Mouse (Mus musculus) left cerebral cortex, postnatal 25 days (tissue): ENCODE results near the gene Cdipt. TPM values are rescaled to one million over a fixed set of nuclear protein-coding genes. Genes with fewer than 3 reads are reported as not detected.
A peak's percentile ranks its signal among the peaks of the same experiment; 100 is the strongest.

Experiments used
- DNase-seq, 2 experiments: peaks; one replicate each; pipeline ENCODE4 v3.0.0; 2022; ENCODE audit warnings: low spot score in 2 of 2, mixed read lengths in 1 of 2
- intact Hi-C: fragments of 180-260 bp; cut with DNase I; formaldehyde crosslinking; loops from one replicate; pipeline ENCODE4 v1.15.1; 2025
- total RNA-seq, 2 experiments: library from RNA; stranded (reverse); gene quantifications; 2 replicates each; pipeline ENCODE4 v1.2.3; 2021

The Cdipt gene
- total RNA-seq, 2 experiments from 2014 or later: 194 to 197 TPM

DNA sequence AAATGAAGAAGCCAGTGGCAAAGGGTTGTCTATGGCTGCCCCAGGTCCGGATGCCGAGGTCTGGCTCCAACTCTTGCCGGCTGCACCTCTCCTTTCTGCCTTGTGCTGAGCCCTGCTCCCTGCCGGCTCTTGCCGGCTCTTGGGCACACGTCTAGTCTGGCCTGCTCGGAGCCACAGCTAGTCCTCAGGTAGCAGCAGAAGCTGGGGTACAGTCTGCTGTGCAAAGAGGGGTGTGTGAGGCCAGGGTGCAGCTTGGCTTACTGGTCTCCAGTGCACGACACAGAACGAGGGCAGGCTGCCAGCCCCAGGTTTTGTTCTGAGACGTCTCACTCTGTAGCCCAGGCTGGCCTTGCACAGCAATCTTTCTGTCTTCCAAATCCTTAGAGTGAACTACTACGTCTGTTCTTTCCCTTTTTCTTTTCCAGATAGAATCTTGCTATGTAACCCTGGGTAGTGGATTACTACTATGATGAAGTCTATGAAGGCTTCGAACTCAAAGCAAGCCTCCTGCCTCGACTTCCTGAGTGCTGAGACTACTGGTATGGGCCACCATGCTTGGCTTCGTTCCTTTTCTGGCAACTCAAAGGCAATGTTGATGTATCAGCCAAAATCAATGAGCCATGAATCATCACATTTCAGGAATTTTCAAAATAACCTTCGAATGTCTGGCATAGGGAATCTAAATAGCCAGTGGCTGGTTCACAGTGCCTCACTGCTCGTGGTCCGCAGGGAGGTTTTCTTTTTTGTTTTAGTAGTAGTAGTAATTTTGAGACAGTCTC lies 33.8 kb downstream of the Cdipt start:
- intact Hi-C loops: no loop called here
- no peak for DNase-seq

DNA sequence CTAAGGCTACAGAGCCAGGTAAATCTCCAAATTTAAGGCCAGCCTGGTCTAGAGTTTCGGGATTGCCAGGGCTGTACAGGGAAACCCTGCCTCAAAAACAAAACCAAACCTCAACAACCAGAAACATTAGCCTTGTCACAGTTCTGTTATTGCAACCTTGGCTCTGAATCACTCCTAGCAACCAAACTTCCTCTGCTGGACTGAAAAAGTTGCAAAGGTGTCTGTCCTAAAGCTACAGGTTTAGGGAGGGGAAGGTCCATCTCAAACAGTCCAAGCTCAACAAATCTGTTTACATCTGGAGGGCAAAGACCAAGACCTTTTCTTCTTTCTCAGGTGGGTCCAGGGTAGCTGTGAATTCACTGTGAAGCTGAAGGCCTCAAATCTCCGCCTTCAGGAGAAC lies 35.3 kb downstream of the Cdipt start:
- intact Hi-C loops: no loop called here
- DNase-seq: no peak

DNA sequence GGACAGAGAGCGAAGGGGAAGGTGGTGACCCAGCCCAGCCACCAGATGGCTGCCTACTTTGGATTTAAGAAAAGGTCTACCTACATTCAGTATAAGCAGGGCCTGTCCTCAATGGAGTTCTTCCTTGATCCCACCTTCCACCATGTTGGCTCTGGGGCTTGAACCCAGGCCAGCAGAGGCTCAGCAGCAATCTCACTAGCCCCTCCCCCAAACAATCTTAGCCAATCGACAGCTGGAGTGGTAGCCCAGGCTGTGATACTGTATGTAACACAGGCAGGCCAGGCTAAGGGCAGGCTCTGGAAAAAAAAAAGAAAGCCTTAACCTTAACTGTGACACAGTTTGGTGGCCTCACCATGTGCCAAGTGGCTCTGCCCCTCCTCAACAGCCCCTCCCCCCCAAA lies 36.0 kb downstream of the Cdipt start:
- intact Hi-C loops: no loop called here
- no peak for DNase-seq

DNA sequence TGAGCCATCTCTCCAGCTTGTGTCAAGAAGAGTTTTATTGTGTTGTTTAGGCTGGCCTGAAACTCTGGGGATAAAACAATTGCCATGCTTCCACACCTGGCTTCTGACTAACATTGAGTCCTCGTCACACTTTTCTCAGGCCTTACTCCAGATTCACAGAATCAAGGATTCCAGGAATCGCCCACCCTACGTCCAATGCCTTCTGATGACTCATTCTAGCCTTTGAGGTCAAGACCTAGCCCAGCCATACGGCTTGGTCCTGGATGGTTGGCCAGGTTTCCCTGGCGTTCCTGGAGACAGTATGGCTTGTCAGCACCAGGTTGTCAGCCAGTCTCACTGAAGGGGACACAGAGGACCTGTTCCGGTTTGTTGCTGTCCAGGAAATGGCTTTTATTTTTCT lies 36.7 kb downstream of the Cdipt start:
- intact Hi-C loops: no loop called here
- no peak for DNase-seq

DNA sequence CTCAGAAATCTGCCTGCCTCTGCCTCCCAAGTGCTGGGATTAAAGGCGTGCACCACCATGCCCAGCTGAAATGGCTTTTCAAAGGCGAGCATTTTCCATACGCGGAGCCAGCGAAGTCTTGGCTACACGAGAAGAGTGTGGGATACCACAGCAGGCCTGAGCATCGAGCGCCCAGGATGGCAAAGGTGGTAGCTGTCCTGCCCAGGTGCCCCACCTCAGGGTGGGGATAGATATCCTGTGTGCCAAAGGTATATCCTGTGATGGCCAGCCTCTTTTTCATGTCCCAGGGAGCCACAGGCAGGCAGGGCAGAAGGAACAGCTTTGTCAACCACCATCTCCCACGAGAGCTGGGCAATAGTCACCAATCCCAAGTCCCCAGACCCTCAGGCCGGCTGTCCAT lies 37.1 kb downstream of the Cdipt start:
- DNase-seq: no peak
- intact Hi-C loops: no loop called here

DNA sequence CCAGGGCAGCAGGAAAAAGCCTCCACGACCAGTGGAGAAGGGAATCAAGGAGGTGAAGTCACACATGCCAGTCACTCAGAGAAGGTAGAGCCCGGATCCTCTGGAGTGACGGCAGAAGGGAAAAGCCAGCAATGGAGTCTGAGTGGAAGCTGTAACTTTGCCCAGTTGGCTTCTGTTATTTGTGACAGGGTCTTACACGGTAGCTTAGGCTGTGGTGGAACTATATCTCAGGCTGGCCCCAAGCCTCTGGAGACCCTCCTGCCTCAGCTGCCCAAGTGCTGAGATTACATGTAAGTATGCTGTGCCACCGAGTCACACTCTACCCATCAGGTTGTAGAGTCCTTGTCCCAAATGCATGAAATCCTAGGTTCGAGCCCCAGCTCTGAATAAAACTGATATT lies 37.7 kb downstream of the Cdipt start:
- DNase-seq: no peak
- intact Hi-C loops: no loop called here

DNA sequence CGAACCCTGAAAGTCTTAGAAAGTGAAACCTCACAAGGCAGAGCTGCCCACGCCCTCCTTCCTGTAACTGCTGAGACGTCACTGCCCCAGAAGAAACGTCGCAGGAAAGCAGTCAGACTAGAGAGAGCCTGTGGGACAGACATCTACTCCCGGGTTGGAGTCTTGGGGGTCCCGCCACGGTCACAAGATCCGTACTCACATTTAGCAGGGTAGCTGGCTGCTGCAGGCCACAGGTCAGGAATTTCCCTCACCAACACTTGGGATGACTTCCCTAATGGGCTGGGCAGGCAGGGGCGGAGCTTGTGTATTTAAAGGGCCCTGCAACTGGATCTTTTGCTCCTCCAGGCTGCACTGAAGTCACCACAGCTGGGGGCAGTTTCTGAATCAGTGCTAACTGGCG lies 38.6 kb downstream of the Cdipt start, which contains the start of gene Mvp:
Gene Mvp (minus strand): TSS at position 302 of the 400 bp plus-strand sequence.
- peak in 1 of 2 experiments; percentile 30 for DNase-seq
- intact Hi-C loops: loop anchor here (2.0 kb wide), 1 partner anchor 38 kb away; the partner anchor contains the start of gene Cdiptos

DNA sequence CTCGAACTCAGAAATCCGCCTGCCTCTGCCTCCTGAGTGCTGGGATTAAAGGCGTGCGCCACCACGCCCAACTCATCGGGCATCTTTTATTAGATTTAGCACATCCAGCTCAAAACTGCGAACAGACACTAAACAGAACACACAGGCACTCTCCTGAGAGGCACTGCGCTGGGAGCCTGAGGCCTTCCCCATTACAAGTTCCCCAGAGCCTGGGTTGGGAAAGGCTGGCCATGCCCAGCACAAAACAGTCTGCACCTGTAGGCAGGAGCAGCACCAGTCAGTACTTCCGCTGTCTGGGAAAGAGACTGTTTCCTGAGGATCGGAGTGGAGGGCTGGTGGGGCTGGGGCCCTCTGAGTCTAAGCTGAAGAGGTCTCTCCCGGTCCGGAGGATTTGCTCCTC lies 39.3 kb downstream of the Cdipt start:
- no peak for DNase-seq
- intact Hi-C loops: loop anchor here (2.0 kb wide), 1 partner anchor 38 kb away; the partner anchor contains the start of gene Cdiptos

DNA sequence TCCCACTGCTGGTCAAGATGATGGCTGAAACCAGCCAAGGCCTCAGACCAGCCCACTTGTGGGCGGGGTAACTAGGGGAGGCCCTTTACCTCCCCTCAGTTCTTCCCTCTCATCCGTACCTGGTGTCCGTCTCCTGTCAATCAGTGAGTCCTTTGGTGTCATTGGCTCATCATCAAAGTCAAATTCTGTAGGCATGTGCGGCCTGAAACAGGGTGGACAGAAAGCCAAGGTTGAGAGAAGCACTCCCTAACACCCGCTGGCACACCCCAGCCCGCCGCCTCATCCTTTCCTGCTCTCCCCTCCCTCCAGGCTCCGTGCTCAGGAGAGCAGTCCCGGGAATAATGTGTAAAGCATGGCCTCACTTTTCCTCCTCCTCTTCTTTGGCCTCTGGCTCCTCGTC lies 40.4 kb downstream of the Cdipt start:
- peak in 1 of 2 experiments; percentile 11 for DNase-seq
- intact Hi-C loops: loop anchor here (2.0 kb wide), 2 partner anchors 89 to 153 kb away; partner anchors contain the start of gene Ino80e

DNA sequence TGATC lies 40.6 kb downstream of the Cdipt start, which contains the start of gene Pagr1b:
Gene Pagr1b (minus strand): TSS at position 4 of the 5 bp plus-strand sequence.
- intact Hi-C loops: loop anchor here (2.0 kb wide), 2 partner anchors 89 to 153 kb away; partner anchors contain the start of gene Ino80e
- no peak for DNase-seq

DNA sequence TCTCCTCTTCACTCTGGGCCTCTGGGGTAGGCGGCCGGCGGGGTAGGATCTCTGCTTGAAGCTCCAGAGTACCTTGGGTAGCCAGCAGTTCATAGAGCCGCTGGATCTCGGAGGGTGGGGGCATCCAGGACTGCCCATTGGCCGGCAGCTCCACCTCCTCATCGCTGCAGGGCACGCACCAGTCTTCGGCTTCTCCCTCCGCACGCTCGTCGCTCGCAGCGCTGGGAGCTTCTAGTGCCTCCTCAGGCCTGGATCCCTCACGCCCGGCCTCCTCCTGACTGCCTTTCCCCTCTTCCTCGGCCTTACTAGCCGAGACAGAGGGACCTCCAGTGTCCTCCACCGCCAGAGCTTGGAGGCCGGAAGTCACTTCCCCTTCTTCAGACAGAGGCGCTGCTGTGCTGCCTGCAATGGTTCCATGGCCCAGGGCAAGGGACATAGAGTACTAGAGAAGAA lies 40.8 kb downstream of the Cdipt start:
- peak in 1 of 2 experiments; percentile 65 for DNase-seq
- intact Hi-C loops: loop anchor here (2.0 kb wide), 2 partner anchors 88 to 154 kb away; partner anchors contain the start of gene Ino80e

DNA sequence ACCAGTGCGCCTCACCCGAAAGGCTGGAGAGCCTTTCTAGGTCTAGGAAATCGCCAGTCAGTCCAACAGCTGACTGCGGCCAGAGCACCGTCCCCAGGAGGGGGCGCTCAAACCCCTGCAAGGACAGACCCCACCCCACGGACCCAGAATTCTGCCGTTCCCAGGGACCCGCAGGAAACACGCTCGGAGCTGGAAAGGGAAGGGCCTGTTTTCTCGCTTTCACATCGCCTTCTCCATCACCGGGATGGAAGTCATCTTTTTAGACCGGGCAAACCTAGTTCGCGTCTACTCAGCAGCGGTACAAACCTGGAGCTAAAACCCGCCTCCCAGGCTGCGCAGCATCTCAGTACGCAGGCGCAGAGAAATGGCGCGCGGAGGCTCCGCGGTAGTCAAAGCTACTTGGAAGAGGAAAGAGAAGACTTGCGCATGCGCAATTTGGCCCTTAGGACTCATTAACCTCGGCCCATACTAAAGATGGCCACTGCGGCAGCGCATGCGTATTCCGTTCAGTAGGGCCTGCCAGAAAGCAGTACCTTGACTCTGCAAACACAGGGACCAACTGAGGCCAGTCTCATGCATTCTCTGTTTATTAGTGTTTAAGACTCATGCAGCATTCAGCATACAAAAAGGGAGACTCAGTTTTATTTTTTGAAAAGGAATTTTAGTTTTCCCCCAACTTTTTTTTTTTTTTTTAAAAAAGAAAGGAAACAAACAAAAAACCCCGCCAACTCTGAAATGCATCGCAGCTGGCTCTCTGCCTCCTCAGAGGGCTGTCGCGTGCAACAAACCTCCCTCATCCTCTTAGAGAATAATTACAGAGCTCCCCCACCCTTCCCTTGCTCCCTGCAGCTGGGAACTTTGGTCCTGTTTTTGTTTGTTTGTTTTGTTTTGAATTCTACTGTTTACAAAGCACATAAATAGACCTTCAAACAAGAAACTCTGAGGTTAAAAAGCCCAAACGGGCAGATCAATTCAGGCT lies 41.5 kb downstream of the Cdipt start, which contains the start of gene Pagr1a:
Gene Pagr1a (minus strand): TSS at position 382 of the 979 bp plus-strand sequence.
- peak; percentile 98 for DNase-seq
- intact Hi-C loops: loop anchor here (2.0 kb wide), 2 partner anchors 88 to 154 kb away; partner anchors contain the start of gene Ino80e

DNA sequence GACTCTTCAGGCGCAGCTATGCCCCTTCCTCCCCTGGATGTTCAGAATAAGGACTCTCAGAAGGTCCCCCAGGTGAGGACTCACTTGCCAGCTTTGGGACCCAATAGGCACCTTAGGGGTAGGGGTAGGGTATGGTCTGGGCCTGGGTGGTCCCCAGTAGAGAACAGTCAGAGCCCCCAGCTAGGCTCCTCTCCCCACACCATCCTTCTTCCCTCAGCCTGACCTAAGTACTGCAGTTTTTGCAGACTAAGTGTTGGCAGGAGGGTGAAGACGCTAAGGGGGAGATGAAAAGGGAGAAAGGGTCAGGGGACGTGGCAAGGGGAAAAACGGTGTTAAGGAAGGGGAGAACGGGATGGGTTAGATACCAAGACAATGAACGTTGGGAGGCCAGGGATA lies 42.2 kb downstream of the Cdipt start:
- no peak for DNase-seq
- intact Hi-C loops: loop anchor here (2.0 kb wide), 2 partner anchors 87 to 155 kb away; partner anchors contain the start of gene Ino80e

DNA sequence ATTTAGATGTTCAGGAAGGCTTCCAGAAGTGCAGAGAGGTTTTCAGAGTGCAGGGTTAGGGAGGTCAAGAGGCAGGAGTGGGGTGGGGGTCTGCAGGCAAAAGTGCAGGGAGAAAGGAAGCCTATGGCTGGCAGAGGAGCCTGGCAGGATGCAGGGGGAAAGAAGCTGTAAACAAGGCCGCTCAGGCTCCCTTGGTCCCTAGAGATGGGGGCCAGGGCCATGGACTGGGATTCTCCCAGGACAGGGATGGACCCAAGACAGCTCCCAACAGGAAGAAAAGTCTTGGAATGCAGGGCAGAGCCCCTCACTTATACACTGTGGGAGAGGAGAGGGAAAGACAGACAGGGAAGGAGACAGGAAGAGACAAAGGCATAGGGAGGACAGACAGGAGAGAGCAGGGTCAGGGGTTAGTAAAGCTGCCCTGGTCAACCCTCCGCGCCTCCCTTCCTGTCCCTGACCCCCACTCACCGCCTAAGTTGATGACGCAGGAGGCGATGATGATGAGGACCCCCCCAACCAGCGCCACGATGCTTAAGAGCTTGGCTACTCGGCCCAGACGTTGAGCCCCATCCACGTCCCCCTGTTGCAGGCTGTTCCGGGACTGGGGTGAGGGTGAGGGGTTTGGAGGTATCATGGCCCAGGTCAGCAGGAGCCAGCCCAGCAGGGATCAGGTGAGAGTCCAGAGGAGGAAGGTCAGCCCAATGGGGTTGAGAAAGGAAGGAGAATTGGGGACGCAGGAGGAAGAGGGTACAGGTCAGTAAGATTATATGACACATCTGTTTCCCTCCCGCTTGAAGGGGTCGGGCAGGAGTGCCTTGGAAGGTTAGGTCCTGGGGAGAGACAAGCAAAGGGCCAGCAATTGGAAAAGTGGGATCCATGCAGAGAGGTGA lies 42.9 kb downstream of the Cdipt start:
- intact Hi-C loops: no loop called here
- no peak for DNase-seq

DNA sequence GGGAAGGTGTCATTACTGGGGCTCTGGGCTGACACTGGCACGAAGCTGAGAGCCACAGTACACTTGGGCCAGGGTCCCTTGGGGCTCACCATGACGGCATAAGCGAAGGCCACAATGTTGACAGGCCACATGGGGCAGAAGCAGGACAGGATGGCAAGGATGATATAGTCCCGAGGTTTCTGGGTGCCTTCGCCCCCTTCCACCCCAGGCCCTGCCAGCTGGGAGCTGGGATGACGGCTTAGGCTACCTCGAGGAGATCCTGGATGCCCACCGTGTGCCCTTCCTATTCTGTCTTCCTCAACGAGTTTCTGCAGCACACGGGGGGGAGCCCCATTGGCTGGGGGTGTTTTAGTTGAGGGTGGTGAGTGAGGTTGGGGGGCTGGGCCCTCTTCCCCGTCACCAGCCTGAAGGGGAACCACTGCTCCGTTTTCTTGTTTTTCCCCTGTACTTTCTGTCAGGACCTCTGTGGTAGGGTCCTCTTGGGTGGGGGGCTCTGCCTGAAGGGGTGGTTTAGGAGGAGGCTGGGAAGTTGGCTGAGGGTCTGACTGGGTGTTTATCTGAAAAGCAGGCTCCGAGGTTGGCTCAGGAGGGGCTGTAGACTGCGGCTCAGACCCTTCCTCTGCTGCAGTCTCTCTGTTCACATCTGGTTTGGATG lies 43.7 kb downstream of the Cdipt start:
- intact Hi-C loops: no loop called here
- DNase-seq: no peak

DNA sequence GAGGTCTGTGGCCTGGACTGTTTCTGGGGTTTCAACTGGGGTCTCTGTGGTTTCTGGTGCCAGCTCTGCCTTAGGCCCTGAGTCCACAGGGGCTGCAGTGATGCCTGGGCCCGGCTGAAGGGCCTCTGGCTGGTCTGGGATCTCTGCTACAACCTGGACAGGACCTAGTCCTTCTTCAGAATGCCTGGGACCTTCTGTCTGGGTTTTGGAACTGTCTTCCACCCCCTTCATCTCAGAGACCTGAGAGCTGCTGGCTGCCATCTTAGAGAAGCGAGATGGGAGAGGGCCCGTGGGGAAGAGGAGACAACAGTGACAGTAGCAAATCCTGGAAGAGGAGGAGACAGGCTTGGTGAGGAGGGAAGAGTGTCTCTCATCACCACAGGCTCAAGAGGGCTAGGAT lies 44.3 kb downstream of the Cdipt start:
- DNase-seq: peak in 1 of 2 experiments; percentile 43
- intact Hi-C loops: loop anchor here (2.0 kb wide), 1 partner anchor 69 kb away; the partner anchor contains the start of gene Sez6l2

DNA sequence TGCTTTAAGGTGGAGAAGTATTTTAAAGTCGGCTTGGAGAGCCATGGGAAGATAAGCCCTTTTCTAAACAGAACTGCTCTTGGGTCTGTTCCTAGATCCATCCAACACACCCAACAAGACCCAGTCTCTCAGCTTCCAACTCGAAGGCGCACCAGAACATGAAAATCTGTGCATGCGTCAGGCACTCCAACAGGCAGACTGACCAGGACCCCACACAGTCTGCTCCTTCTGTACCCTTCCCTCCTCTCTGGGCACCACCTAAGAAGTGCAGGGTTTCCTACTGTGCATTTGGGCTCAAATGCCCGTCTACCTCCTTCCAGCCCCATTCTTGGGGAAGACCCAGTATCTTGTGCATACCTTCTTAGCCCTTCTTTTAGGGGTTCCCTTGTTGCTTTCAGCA lies 44.8 kb downstream of the Cdipt start:
- DNase-seq: peak in 1 of 2 experiments; percentile 48
- intact Hi-C loops: loop anchor here (2.0 kb wide), 1 partner anchor 70 kb away; the partner anchor contains the start of gene Sez6l2

DNA sequence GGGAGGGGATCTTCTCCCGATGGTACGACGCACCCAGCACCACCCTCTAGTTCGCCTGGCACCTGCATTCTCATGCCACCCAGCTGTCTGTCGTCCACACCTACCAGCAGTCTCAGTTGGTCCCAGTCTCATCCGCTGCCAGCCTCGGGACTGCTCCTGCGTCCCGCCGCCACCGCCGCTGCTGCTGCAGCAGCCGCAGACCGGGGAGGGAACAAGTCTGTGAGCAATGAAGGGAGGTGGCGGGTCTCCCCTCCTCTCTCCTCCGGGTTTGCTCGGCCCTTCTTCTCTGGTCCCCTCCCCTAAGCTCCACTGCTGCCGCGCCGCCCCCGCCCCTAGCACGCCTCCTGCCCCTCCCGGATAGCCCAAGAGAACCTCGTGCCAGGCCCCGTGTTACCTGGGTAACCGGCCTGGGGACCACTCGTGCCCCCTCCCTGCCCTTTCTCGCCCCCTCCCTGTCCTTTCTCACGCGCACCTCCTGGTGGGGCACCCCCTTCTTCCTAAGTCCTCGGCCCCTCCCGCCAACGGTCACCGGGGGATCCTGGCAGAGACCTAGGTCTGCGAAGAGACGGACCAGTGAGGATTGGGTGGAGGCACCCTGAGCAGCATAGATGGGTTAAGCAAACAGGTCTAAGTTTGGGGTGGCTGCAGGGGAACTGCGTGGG lies 45.3 kb downstream of the Cdipt start, which contains the start of the genes Gm42742 and Prrt2:
Gene Gm42742 (minus strand): TSS at position 197 of the 662 bp plus-strand sequence.
Gene Prrt2 (minus strand): TSS at position 311 of the 662 bp plus-strand sequence.
- peak; percentile 74 to 85 for DNase-seq
- intact Hi-C loops: loop anchor here (2.0 kb wide), 1 partner anchor 70 kb away; the partner anchor contains the start of gene Sez6l2
